Mouse (Mus musculus) lung, postnatal 10 days (tissue): ENCODE data around the gene Olfr512.

ENCODE experiments used
- DNase-seq: peaks from one replicate; pipeline ENCODE4 v3.0.0; 2021

The Olfr512 gene

GRCm38 (mm10) chr7:108713020-108713419 is at the start of gene Olfr512:
Gene Olfr512, plus strand, starts transcription at chr7:108713320.
- DNase-seq = no peak

- DNase-seq = no peak
These were observed 47.0 kb upstream of the Olfr512 start, which contains the start of gene Olfr510 for GRCm38 (mm10) chr7:108666118-108666517. Gene Olfr510, plus strand, starts transcription at chr7:108666418.

- no peak for DNase-seq
These were observed 42.1 kb upstream of the Olfr512 start for GRCm38 (mm10) chr7:108671058-108671457.

DNA sequence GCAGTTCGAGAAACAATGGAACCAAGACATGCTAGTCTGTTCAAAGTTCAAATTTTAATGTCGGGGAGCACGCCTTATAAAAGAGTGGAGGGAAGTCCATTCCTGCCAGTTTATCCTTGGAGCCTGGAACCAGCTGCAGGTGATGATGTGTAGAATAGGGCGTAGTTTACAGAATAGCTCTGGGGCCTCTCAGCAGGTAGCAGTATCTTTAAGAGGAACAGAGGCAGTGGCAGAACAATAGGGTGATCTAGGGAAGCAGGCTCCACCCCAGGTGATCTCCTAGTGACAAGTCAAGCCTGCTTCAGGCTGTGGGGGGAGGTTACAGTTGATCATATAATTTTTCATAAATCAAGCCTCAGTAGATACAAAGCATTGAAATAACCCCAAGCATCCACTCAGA is 34.2 kb upstream of the Olfr512 start:
- no peak for DNase-seq

- DNase-seq = no peak
These were observed 37.6 kb downstream of the Olfr512 start, which contains the start of gene Olfr513 for GRCm38 (mm10) chr7:108750673-108751072. Gene Olfr513, plus strand, starts transcription at chr7:108750973.

- DNase-seq = no peak
These were observed 47.3 kb downstream of the Olfr512 start for GRCm38 (mm10) chr7:108760411-108760810.
